In the genomic region with DNA sequence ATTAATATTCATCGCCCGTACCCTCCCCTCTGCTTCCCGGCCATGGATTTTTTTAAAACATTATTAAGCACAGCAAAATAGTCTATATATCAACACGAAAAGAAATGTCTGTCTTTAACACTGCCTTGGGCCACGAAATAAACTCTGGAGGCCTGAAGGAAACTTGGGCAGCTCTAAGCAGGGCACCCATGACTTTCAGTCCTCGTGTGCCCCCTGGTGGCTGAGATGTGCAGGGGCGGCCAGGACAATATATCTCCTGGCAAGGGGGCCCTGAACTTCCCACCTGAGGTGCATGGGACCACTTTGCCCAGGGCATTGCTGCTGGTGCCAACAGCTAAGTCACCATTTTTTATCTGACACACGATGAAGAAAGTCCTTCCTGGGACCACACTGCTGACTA, we compare ENCODE assay signal across 8 mouse cellular contexts. TPM values are rescaled to one million over a fixed set of nuclear protein-coding genes. Genes with fewer than 3 reads are reported as not detected.
DNase-seq lines count a peak whose midpoint lies in the region; ATAC-seq and TF ChIP-seq lines count a peak whose summit lies in the region.

No protein-coding gene starts in this region.

- no peaks in the 10 kb centered on the region for H3K9me3 ChIP-seq in ES-Bruce4 (replicated peaks; ENCODE audit: control insufficient read depth, insufficient read depth, low read length, poor library complexity, severe bottlenecking)
- H3K9me3 ChIP-seq in forebrain, embryonic 12.5 days: peaks cover 6% of the 10 kb centered on the region; the same call in 1 of the 2 replicates
- peaks cover 4% of the 10 kb centered on the region; the same call in 1 of the 2 replicates for H3K9me3 ChIP-seq in lung, embryonic 16.5 days (ENCODE audit: control insufficient read depth, low read length)

- no peak overlapping the region for H3K27ac ChIP-seq in ES-Bruce4 (ENCODE audit: insufficient read depth, low read length)
- no peak overlapping the region for H3K27ac ChIP-seq in forebrain, embryonic 12.5 days
- no peak overlapping the region for H3K27ac ChIP-seq in lung, embryonic 16.5 days (ENCODE audit: low read length)

- peak; percentile 16 for DNase-seq in brain, embryonic 18.5 days (ENCODE audit: low read depth, low spot score)
- DNase-seq in heart, postnatal 4 days: peak; percentile 92
- peak; percentile 39 to 82 for DNase-seq in layer of hippocampus, adult 18-20 months (ENCODE audit: low spot score in 2 of 2)
- peak; percentile 80 for DNase-seq in ovary, postnatal 36 days (ENCODE audit: low spot score)
- DNase-seq in thymus, postnatal 10 days (ENCODE audit: low spot score in 2 of 2): peak; percentile 61 to 89

- 30% methylated on average over 8 of the region's 8 CpGs for WGBS in forebrain, embryonic 12.5 days
- WGBS in lung, embryonic 16.5 days: 23% methylated on average over 8 of the region's 8 CpGs

- H3K4me3 ChIP-seq in ES-Bruce4 (ENCODE audit: low read depth, low read length): no peak overlapping the region
- no peak overlapping the region for H3K4me3 ChIP-seq in forebrain, embryonic 12.5 days (replicated peaks)
- no peak overlapping the region for H3K4me3 ChIP-seq in lung, embryonic 16.5 days (ENCODE audit: low read length)

- no peaks in the 10 kb centered on the region for H3K36me3 ChIP-seq in ES-Bruce4 (ENCODE audit: control insufficient read depth, insufficient read depth, low read length, poor library complexity, severe bottlenecking)
- H3K36me3 ChIP-seq in forebrain, embryonic 12.5 days (replicated peaks): 0 out of 2 replicates have a peak, but pooled peaks cover 4% of the 10 kb centered on the region
- H3K36me3 ChIP-seq in lung, embryonic 16.5 days (ENCODE audit: control insufficient read depth, insufficient read depth, low read length): 0 out of 2 replicates have a peak, but pooled peaks cover 2% of the 10 kb centered on the region

- no peaks in the 10 kb centered on the region for H3K4me1 ChIP-seq in ES-Bruce4 (ENCODE audit: control insufficient read depth, insufficient read depth, low read length)
- peaks cover 24% of the 10 kb centered on the region for H3K4me1 ChIP-seq in forebrain, embryonic 12.5 days
- no peaks in the 10 kb centered on the region; the same call in 1 of the 2 replicates for H3K4me1 ChIP-seq in lung, embryonic 16.5 days (replicated peaks; ENCODE audit: control insufficient read depth, insufficient read depth, low read length)

- ATAC-seq in forebrain, embryonic 12.5 days (ENCODE audit: low FRiP score): peak; percentile 67
- ATAC-seq in lung, embryonic 16.5 days (ENCODE audit: low read depth): peak; percentile 76

- no peak overlapping the region for H3K9ac ChIP-seq in ES-Bruce4 (ENCODE audit: low read depth, poor library complexity, severe bottlenecking)
- H3K9ac ChIP-seq in forebrain, embryonic 12.5 days: no peak overlapping the region
- H3K9ac ChIP-seq in lung, embryonic 16.5 days (ENCODE audit: low read length): no peak overlapping the region

- no peak for TF ChIP-seq POLR2A in ES-Bruce4 (IDR thresholded peaks at IDR 0.05; ENCODE audit: insufficient read depth, low read length)

- peak; percentile 91 for TF ChIP-seq CTCF in ES-Bruce4 (IDR thresholded peaks at IDR 0.05; ENCODE audit: low read depth, low read length)

- H3K27me3 ChIP-seq in ES-Bruce4 (ENCODE audit: control insufficient read depth, insufficient read depth, low read length, poor library complexity, severe bottlenecking): no peaks in the 10 kb centered on the region
- no peaks in the 10 kb centered on the region for H3K27me3 ChIP-seq in forebrain, embryonic 12.5 days
- peaks cover 2% of the 10 kb centered on the region; the same call in 1 of the 2 replicates for H3K27me3 ChIP-seq in lung, embryonic 16.5 days (ENCODE audit: control insufficient read depth, insufficient read depth, low read depth, low read length)

- no peak for TF ChIP-seq EP300 in ES-Bruce4 (IDR thresholded peaks at IDR 0.05; ENCODE audit: insufficient read depth, low read depth, low read length)

- no peak overlapping the region for H3K4me2 ChIP-seq in forebrain, embryonic 12.5 days
- H3K4me2 ChIP-seq in lung, embryonic 16.5 days (ENCODE audit: low read depth, low read length): no peak overlapping the region

RNA-seq across cellular contexts. Expression of a gene that starts 27.3 kb away (rescaled TPM):
- 7.8 and 8.7 TPM in 2 replicates for polyA plus RNA-seq in ES-Bruce4 (2011; ENCODE audit: insufficient read depth, insufficient read length, low read depth, missing spikeins)
- 0.78 and 1.2 TPM in 2 replicates for polyA plus RNA-seq in forebrain, embryonic 12.5 days (2016; fragmentation: Nextera tagmentation; extraction: Ambion mirVana)
- 10 to 100 TPM; 18.8 to 21.3 TPM for total RNA-seq in heart, postnatal 4 days (2021)
- 10 to 100 TPM; 18.3 to 18.6 TPM for total RNA-seq in layer of hippocampus, adult 18-20 months (2021)
- 1.6 TPM in 2 replicates for polyA plus RNA-seq in lung, embryonic 16.5 days (2015; fragmentation: Nextera tagmentation; extraction: Ambion mirVana)

Comparison
In these comparisons a context has a peak if more than half of its experiments do, and no peak if none do; other contexts are left out.
1. DNase-seq: peak in every context shown above with its lines; median percentile 92 in heart, postnatal 4 days; 80 in ovary, postnatal 36 days; 75 in thymus, postnatal 10 days; 60 in layer of hippocampus, adult 18-20 months; 16 in brain, embryonic 18.5 days.